Mouse (Mus musculus): Measurements from ENCODE around the gene Ctdspl. TPM values are rescaled to one million over a fixed set of nuclear protein-coding genes. Genes with fewer than 3 reads are reported as not detected.

Ctdspl gene
- polyA plus RNA-seq, 1 experiment from 2014 or later: 7.3 TPM

DNA sequence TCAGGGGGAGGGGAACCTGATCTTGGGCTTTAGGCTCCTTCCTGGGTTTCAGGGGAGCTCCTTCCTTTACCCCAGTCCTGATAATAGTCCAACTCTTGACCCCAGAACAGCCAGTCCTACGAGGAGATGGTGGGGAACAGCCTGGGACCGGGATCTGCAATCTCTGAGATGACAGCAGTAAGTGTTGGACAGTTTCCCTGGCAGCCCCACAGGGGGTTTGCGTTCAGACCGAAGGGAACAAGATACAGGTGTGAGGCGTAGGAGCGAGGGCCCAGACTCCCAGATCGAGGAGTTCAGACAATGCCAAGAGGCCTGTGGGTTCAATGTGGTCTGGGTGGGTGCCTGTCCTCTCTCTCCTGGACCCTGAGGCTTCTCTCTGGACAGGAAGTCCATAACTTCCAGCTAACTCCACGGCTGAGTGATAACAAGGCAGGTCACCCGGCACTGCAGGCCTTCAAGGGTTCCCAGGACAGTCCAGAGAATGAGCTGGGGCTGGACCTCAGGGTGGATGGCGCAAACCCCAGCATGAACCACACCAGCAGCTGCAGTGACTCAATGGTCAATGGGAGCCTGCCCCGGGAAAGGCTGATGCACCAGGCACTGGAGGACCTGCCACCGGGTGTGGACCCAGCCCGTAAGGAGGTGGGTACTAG is 144.0 kb downstream of the Ctdspl start:
- Histone ChIP-seq H3K36me3 (replicated peaks) (peaks cover 28% of the 10 kb centered on the region), H3K4me1 (peaks cover 11% of the 10 kb centered on the region), H3K27me3 (ENCODE audit: poor library complexity, severe bottlenecking) (no peaks in the 10 kb centered on the region), H3K9me3 (no peaks in the 10 kb centered on the region), H3K4me3 (no peak overlapping the region), H3K27ac (no peak overlapping the region)
- no peak for DNase-seq (ENCODE audit: extremely low spot score, low spot score)
- 87% methylated on average over 13 of the region's 13 CpGs for WGBS

DNA sequence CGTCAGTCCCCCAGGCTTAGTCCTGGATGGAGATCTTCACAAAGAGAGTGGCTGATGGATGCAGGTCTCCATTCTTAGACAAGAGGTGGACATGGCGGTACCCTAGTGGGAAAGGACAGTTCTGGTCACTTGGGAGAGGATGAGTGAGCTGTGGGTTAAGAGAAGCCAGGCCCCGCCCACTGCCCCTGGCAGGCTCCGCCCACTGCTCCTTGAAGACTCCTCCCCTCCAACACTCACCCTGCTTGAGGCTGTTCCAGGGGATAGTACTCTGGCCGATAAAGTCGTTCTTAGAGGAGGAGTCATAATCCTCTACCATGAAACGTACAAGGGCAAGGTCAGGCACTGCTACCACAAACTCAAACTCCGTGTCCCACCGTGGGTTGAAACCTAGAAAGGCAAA is 145.5 kb downstream of the Ctdspl start:
- Histone ChIP-seq H3K36me3 (replicated peaks) (peaks cover 35% of the 10 kb centered on the region), H3K27ac (no peak overlapping the region), H3K27me3 (ENCODE audit: poor library complexity, severe bottlenecking) (no peaks in the 10 kb centered on the region), H3K4me3 (no peak overlapping the region), H3K4me1 (peaks cover 11% of the 10 kb centered on the region), H3K9me3 (no peaks in the 10 kb centered on the region)
- DNase-seq (ENCODE audit: extremely low spot score, low spot score): no peak
- 88% methylated on average over 9 of the region's 9 CpGs for WGBS

DNA sequence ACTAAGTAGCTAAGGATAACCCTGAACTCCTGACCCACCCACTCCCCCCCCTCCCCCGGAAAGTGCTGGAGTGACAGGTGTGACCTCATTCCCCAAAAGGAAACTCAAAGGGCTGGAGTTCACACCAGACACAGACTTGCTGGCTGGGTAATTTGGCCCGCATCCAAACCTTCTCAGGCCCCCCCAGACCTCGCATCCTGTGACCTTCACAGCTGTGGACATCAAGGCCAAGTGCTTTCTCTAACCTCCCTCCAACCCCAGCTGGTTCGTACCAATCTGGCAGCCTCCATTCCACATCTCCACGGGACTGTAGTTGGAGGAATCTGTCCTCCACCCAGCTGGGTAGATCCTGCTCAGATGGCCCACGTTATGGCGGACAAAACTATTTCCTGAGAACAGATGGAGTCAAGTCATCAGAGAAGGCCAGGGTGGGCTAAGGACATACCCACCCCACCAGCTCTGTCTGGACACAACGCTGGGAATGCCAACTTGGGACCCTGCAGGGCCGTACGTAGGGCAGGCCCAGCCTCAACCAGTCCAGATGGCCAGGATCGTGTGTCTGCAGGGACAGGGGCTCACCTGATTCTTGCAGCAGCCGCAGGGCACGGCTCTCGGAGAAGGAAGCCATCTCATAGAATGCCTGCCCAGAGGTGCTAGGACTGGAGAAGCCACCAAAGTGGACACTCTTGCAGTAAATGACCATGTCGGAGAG is 147.1 kb downstream of the Ctdspl start:
- Histone ChIP-seq H3K27ac (no peak overlapping the region), H3K4me1 (peaks cover 5% of the 10 kb centered on the region; the same call in 1 of the 2 replicates), H3K27me3 (ENCODE audit: poor library complexity, severe bottlenecking) (no peaks in the 10 kb centered on the region), H3K36me3 (replicated peaks) (peaks cover 41% of the 10 kb centered on the region), H3K4me3 (no peak overlapping the region), H3K9me3 (no peaks in the 10 kb centered on the region)
- DNase-seq (ENCODE audit: extremely low spot score, low spot score): no peak
- 88% methylated on average over 15 of the region's 15 CpGs for WGBS

DNA sequence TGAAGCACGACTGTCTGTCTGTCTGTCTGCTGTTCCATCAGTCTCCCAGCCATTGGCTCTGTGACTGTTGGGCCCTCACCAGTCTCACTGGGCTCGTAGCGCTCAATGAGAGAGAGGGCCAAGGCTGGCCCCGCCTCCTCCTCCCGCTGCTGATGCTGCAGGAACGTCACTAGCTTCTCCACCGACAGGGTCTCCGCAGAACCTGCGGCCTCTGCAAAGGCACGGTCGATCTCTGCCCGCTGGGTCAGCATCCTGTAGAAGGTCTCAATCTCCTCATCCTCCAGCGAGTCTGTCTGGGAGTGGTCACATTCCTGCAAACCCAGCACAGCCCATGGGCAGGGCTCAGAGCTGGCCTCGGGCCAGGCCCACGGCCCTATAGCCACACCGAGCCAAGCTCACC is 149.4 kb downstream of the Ctdspl start:
- Histone ChIP-seq H3K4me3 (no peak overlapping the region), H3K36me3 (replicated peaks) (peaks cover 41% of the 10 kb centered on the region), H3K27ac (no peak overlapping the region), H3K9me3 (no peaks in the 10 kb centered on the region), H3K27me3 (ENCODE audit: poor library complexity, severe bottlenecking) (no peaks in the 10 kb centered on the region), H3K4me1 (peaks cover 7% of the 10 kb centered on the region)
- no peak for DNase-seq (ENCODE audit: extremely low spot score, low spot score)
- 77% methylated on average over 16 of the region's 16 CpGs for WGBS

DNA sequence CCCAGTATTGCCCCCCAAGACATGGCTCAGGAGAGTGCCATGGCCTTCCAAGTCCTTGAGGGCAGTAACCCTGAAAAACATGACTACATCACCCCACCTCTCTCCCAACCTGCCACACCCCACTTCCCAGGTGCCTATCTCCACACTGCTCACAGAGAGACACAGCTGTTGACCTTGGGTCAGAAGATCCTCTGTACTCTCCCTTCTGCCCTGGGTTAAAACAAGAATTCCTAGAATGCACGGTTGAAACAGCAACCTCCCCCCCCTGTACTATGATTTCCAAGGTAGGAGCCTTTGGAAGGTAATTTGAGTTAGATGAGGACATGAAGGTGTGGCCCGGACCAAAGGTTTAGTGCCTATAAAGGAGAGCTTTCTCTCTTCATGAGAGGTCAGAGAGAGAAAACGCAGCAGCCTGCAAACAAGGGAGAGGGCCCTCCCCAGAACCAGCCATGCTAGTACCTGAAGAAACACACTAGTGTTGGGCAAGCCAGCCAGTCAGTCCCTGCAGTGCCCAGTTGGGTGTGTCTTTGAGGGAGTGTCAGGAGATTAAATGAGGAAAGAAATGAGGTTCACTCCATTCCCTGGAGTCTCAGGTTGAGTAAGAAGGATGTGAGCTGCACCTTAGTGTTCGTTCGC is 153.9 kb downstream of the Ctdspl start:
- Histone ChIP-seq H3K27me3 (ENCODE audit: poor library complexity, severe bottlenecking) (0 out of 2 replicates have a peak, but pooled peaks cover 8% of the 10 kb centered on the region), H3K27ac (no peak overlapping the region), H3K4me1 (peaks cover 38% of the 10 kb centered on the region), H3K36me3 (replicated peaks) (peaks cover 20% of the 10 kb centered on the region), H3K9me3 (no peaks in the 10 kb centered on the region), H3K4me3 (no peak overlapping the region)
- WGBS: 81% methylated on average over 5 of the region's 5 CpGs
- DNase-seq (ENCODE audit: extremely low spot score, low spot score): no peak

DNA sequence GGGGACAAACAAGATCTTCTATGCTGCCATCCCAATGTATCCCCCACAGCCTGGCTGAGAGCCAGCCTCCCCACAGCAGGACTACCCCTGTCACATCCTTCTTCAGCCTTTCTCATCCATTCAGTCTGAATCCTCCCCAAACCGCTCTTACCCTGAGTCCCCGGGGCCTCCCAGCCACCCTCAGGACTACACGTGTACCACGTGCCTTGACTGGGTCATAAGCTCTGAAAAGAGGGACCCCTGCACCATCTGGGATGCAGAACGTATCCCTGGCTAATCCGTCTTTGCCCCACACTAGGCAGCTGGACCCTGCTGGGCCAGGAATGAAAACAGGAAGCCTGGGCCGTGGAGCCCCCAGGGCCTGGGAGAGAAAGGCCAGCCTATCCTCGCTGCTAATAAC is 155.8 kb downstream of the Ctdspl start:
- H3K4me1 ChIP-seq: peaks cover 50% of the 10 kb centered on the region
- H3K27me3 ChIP-seq (ENCODE audit: poor library complexity, severe bottlenecking): peaks cover 18% of the 10 kb centered on the region; the same call in 1 of the 2 replicates
- WGBS: 7% methylated on average over 8 of the region's 8 CpGs
- H3K4me3 ChIP-seq: no peak overlapping the region
- peaks cover 12% of the 10 kb centered on the region for H3K36me3 ChIP-seq (replicated peaks)
- peak overlapping the region; percentile 83 for H3K27ac ChIP-seq
- peak; percentile 56 for DNase-seq (ENCODE audit: extremely low spot score, low spot score)
- H3K9me3 ChIP-seq: no peaks in the 10 kb centered on the region

DNA sequence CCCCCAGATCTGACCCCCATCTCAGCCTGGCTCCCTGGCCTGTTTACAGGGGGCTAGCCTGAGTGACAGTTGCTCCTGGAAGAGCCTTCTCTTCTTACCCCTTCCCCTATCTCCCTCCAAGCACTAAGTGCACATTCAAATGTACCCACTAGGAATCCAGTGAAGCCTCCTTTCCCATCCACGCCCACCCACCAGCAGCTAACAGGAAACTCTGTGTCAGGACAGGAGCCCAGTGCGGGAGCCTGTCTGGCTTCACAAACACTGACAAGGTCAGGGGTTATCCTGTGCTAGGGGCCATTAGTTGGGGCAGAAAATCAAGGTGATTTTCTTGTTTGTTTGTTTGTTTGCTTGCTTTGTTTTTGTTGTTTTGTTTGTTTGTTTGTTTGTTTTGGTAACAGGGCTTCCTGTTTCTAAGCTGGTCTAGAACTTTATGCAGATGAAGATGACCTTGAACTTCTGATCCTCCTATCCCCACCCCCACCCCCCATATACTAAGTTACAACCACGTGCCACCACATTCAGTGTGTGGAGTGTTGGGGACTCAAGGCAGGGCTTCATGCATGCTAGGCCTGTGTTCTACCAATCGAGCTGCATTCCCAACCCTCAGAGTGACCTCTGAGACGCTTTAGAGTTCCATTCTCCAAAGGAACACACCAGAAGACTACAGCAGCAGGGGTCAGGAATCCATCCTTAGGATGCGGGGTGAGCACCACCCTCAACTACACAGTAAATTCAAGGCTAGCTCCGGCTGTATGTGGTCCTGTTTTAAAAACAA is 156.6 kb downstream of the Ctdspl start:
- 66% methylated on average over 7 of the region's 7 CpGs for WGBS
- Histone ChIP-seq H3K9me3 (no peaks in the 10 kb centered on the region), H3K36me3 (replicated peaks) (peaks cover 9% of the 10 kb centered on the region), H3K4me1 (peaks cover 56% of the 10 kb centered on the region), H3K4me3 (no peak overlapping the region), H3K27ac (peak overlapping the region; percentile 83), H3K27me3 (ENCODE audit: poor library complexity, severe bottlenecking) (peaks cover 26% of the 10 kb centered on the region)
- no peak for DNase-seq (ENCODE audit: extremely low spot score, low spot score)

DNA sequence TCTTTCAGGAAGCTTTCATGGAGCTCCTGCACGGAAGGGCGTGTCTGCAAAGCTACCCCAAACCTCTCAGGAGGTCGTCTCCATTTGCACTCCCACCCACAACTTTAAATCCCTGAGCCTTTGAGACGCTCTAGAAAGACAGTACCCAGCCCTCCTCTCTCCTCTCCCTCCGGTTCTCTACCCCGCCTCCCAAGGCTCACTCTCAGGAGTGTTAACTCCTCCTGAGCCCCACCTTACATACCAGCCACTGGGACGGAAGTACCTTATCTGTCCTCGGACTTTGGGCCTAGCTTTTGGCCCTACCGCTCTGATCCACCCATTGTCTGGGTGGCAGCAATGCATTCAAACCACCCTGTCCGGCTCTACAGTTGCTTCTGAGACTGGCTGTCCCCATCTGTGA is 157.7 kb downstream of the Ctdspl start:
- Histone ChIP-seq H3K27ac (no peak overlapping the region), H3K9me3 (no peaks in the 10 kb centered on the region), H3K4me1 (peaks cover 67% of the 10 kb centered on the region), H3K4me3 (no peak overlapping the region), H3K36me3 (replicated peaks) (peaks cover 5% of the 10 kb centered on the region; the same call in 1 of the 2 replicates), H3K27me3 (ENCODE audit: poor library complexity, severe bottlenecking) (peaks cover 26% of the 10 kb centered on the region)
- 83% methylated on average over 10 of the region's 10 CpGs for WGBS
- DNase-seq (ENCODE audit: extremely low spot score, low spot score): no peak

DNA sequence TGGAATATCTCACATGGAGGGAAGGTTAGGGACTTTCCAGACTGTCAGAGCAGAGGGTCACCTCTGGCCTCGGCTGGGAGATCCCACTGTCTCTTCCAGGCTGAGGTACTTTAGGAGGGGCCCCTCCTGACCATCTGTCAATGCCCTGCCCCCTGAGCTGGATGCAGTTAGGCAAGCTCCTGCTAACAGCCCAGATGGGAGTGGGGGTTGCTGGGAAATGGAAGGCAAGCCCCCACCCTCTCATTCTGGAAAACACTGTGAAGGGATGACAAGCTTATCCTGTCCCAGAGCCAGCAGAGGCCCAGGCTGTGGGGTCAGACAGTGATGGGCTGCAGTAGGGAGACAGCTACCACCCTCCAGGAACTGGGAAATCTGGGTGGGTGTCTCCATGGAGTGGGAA is 160.2 kb downstream of the Ctdspl start:
- 66% methylated on average over 1 of the region's 1 CpGs for WGBS
- peaks cover 66% of the 10 kb centered on the region for H3K4me1 ChIP-seq
- H3K27ac ChIP-seq: no peak overlapping the region

DNA sequence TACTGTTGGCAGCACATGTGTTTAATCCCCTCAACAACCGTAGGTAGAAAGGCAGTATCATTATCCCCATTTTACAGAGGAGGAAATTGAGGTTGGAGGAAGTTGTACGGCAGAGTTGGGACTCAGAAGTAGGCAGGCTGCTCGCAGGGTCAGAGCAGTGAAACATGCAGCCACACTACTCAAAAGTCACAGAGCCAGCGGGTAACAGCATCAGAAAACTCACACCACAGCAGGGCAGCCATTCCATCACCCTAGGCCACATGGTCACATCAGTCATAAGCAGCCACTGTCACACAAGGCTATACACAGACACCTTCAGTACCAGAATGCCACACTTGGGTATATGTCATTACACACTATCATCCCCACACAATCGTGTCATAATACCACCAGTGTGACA is 161.1 kb downstream of the Ctdspl start:
- H3K27me3 ChIP-seq (ENCODE audit: poor library complexity, severe bottlenecking): peaks cover 50% of the 10 kb centered on the region
- H3K4me3 ChIP-seq: peak overlapping the region; percentile 48; the same call in 1 of the 2 replicates
- WGBS: 92% methylated on average over 5 of the region's 5 CpGs

More for the DNA sequence above, 160.2 kb downstream of the Ctdspl start:
- Histone ChIP-seq H3K4me3 (no peak overlapping the region), H3K36me3 (replicated peaks) (peaks cover 5% of the 10 kb centered on the region; the same call in 1 of the 2 replicates), H3K9me3 (no peaks in the 10 kb centered on the region), H3K27me3 (ENCODE audit: poor library complexity, severe bottlenecking) (peaks cover 46% of the 10 kb centered on the region)
- no peak for DNase-seq (ENCODE audit: extremely low spot score, low spot score)

DNA sequence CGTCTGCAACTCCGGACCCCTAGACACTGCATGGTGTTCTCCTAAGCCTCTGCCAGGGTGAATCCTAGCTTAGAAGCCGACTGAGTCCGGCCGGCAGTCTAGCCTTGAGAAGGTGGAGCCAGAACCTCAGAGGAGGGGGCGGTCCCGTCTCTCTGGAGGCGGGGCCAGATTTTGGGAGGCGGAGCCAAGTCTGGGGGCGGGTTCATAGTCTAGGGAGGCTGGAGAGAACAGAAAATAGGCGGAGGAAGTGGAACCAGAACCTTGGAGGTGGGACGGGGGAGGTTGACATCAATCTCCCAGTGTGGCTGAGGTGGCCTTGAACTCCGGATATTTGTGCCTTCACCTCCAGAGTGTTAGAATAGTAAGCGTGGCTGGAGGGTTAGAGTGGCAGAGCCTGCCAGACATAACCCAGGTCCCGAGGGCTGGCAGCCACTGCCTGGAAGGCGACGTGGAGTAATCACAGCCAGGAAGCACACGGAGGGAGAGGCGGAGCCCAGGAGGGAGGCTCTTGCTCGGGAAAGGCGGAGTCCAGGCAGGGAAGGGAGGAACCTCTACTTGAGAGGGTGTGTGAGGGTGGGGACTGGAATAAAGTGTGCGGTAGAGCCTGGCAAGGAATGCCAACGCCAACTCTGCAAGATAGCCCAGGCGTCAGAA is 162.0 kb downstream of the Ctdspl start:
- H3K27ac ChIP-seq: peak overlapping the region; percentile 48; the same call in 1 of the 2 replicates
- peaks cover 59% of the 10 kb centered on the region for H3K27me3 ChIP-seq (ENCODE audit: poor library complexity, severe bottlenecking)
- peak overlapping the region; percentile 48 for H3K4me3 ChIP-seq
- DNase-seq (ENCODE audit: extremely low spot score, low spot score): peak; percentile 86
- under 1% methylated on average over 24 of the region's 24 CpGs for WGBS
- H3K9me3 ChIP-seq: no peaks in the 10 kb centered on the region
- H3K4me1 ChIP-seq: peaks cover 67% of the 10 kb centered on the region
- peaks cover 5% of the 10 kb centered on the region; the same call in 1 of the 2 replicates for H3K36me3 ChIP-seq (replicated peaks)

More for the DNA sequence above, 161.1 kb downstream of the Ctdspl start:
- peaks cover 66% of the 10 kb centered on the region for H3K4me1 ChIP-seq
- H3K27ac ChIP-seq: no peak overlapping the region
- no peak for DNase-seq (ENCODE audit: extremely low spot score, low spot score)
- H3K36me3 ChIP-seq (replicated peaks): peaks cover 5% of the 10 kb centered on the region; the same call in 1 of the 2 replicates
- H3K9me3 ChIP-seq: no peaks in the 10 kb centered on the region

DNA sequence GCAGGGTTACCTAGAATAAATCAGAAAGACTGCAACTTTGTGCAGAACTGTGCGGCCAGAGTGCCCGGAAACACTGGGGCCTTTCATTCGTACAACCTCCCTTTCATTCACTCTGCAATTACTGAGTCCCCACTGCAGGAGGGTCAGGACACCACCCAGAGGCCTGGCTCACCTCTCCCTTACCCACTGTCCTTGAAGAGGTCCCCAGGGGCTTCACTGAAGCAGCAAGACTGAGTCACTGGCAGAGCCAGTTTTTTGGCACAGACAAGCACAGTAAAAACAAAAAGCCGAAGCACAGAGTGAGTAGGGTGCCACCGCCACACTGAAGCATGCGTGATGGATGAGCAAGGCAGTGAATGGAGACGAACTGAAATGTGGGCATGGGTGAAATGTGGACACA is 163.2 kb downstream of the Ctdspl start:
- H3K4me3 ChIP-seq: no peak overlapping the region
- H3K4me1 ChIP-seq: peaks cover 74% of the 10 kb centered on the region
- H3K27ac ChIP-seq: no peak overlapping the region
- H3K27me3 ChIP-seq (ENCODE audit: poor library complexity, severe bottlenecking): peaks cover 71% of the 10 kb centered on the region
- WGBS: 63% methylated on average over 7 of the region's 7 CpGs
- no peaks in the 10 kb centered on the region for H3K9me3 ChIP-seq
- DNase-seq (ENCODE audit: extremely low spot score, low spot score): no peak
- H3K36me3 ChIP-seq (replicated peaks): peaks cover under 1% of the 10 kb centered on the region; the same call in 1 of the 2 replicates
